Mouse (Mus musculus) right cerebral cortex, postnatal 14 days (tissue): ENCODE measurements around the gene Kcnh2.

Experiments used
- DNase-seq: peaks from one replicate; pipeline ENCODE4 v3.0.0; 2022

Kcnh2 gene

GRCm38 (mm10) chr5:24374666-24375328 is 23.4 kb upstream of the Kcnh2 start:
- no peak for DNase-seq

- no peak for DNase-seq
Observed at GRCm38 (mm10) chr5:24374216-24374615, 22.8 kb upstream of the Kcnh2 start.

- no peak for DNase-seq
Observed at GRCm38 (mm10) chr5:24373807-24374206, 22.4 kb upstream of the Kcnh2 start.

GRCm38 (mm10) chr5:24369767-24370166 is 18.4 kb upstream of the Kcnh2 start:
- DNase-seq, result no peak

GRCm38 (mm10) chr5:24366426-24366825 is 15.0 kb upstream of the Kcnh2 start:
- DNase-seq, result no peak

GRCm38 (mm10) chr5:24365528-24365927 is 14.1 kb upstream of the Kcnh2 start:
- DNase-seq, result no peak

GRCm38 (mm10) chr5:24364963-24365362 is 13.6 kb upstream of the Kcnh2 start:
- no peak for DNase-seq

- DNase-seq, result no peak
Observed at GRCm38 (mm10) chr5:24364508-24364907, 13.1 kb upstream of the Kcnh2 start, which contains the start of gene Nos3. Gene Nos3, plus strand, starts transcription at chr5:24364810.

GRCm38 (mm10) chr5:24364061-24364460 is 12.7 kb upstream of the Kcnh2 start:
- no peak for DNase-seq

GRCm38 (mm10) chr5:24363467-24363866 is 12.1 kb upstream of the Kcnh2 start:
- no peak for DNase-seq

- peak; percentile 81 for DNase-seq
Observed at GRCm38 (mm10) chr5:24360792-24361454, 9.5 kb upstream of the Kcnh2 start.

- peak; percentile 58 for DNase-seq
Observed at GRCm38 (mm10) chr5:24357461-24357860, 6.1 kb upstream of the Kcnh2 start.

GRCm38 (mm10) chr5:24356764-24357163 is 5.4 kb upstream of the Kcnh2 start:
- DNase-seq, result no peak

- no peak for DNase-seq
Observed at GRCm38 (mm10) chr5:24353327-24353726, 1.9 kb upstream of the Kcnh2 start.

GRCm38 (mm10) chr5:24352251-24352859 is 951 bp upstream of the Kcnh2 start:
- no peak for DNase-seq

- peak; percentile 92 for DNase-seq
Observed at GRCm38 (mm10) chr5:24351701-24352171, 332 bp upstream of the Kcnh2 start.

- no peak for DNase-seq
Observed at GRCm38 (mm10) chr5:24350531-24351250, 713 bp downstream of the Kcnh2 start.

- no peak for DNase-seq
Observed at GRCm38 (mm10) chr5:24350073-24350472, 1.3 kb downstream of the Kcnh2 start.

- DNase-seq, result no peak
Observed at GRCm38 (mm10) chr5:24348546-24348945, 2.9 kb downstream of the Kcnh2 start.

- DNase-seq, result peak; percentile 63
Observed at GRCm38 (mm10) chr5:24348128-24348527, 3.3 kb downstream of the Kcnh2 start.

GRCm38 (mm10) chr5:24347186-24347875 is 4.1 kb downstream of the Kcnh2 start:
- DNase-seq, result no peak

GRCm38 (mm10) chr5:24346313-24346712 is 5.1 kb downstream of the Kcnh2 start:
- DNase-seq, result no peak
